Mouse (Mus musculus) liver, adult 2 months (tissue): Measurements from ENCODE around the gene Nfe2. TPM values are rescaled to one million over a fixed set of nuclear protein-coding genes. Genes with fewer than 3 reads are reported as not detected.
"Not testable (repeated sequence)": the region's sequence is repeated elsewhere in the genome, so short reads cannot be mapped to it uniquely, and the experiment has no call there.

Source experiments
- DNase-seq: peaks from one replicate; pipeline ENCODE4 v3.0.0-alpha.2; 2011; ENCODE audit warnings: low read depth, low spot score; ENCODE audit errors: extremely low read depth
- H3K27ac ChIP-seq: fragments of 200-500 bp; replicated peaks from 2 replicates; pipeline ENCODE4 v1.5.1; 2012; ENCODE audit warnings: low read depth, mild to moderate bottlenecking, control low read depth, inconsistent platforms, low read length; ENCODE audit not compliant: insufficient read depth
- H3K27me3 ChIP-seq: fragments of 200-500 bp; 2 replicates; pipeline ENCODE4 v1.6.1; 2012; ENCODE audit warnings: mild to moderate bottlenecking, moderate library complexity, low read length, inconsistent platforms; ENCODE audit not compliant: control insufficient read depth, insufficient read depth
- H3K36me3 ChIP-seq: fragments of 200-500 bp; 2 replicates; pipeline ENCODE4 v1.6.1; 2012; ENCODE audit warnings: low read length, inconsistent platforms; ENCODE audit not compliant: control insufficient read depth, insufficient read depth
- H3K4me1 ChIP-seq: fragments of 200-500 bp; 2 replicates; pipeline ENCODE4 v1.6.1; 2011; ENCODE audit warnings: low read length; ENCODE audit not compliant: control insufficient read depth, insufficient read depth
- H3K4me3 ChIP-seq: fragments of 200-500 bp; 2 replicates; pipeline ENCODE4 v1.5.1; 2011; ENCODE audit warnings: low read depth, mild to moderate bottlenecking, control low read depth, low read length, moderate library complexity; ENCODE audit not compliant: insufficient read depth
- H3K79me2 ChIP-seq: fragments of 200-500 bp; 2 replicates; pipeline ENCODE4 v1.6.1; 2012; ENCODE audit warnings: inconsistent platforms, mild to moderate bottlenecking, low read length, moderate library complexity; ENCODE audit not compliant: control insufficient read depth, insufficient read depth
- H3K9ac ChIP-seq: fragments of 200-500 bp; 2 replicates; pipeline ENCODE4 v1.6.1; 2012; ENCODE audit warnings: low read depth, mild to moderate bottlenecking, control low read depth, inconsistent platforms, low read length
- CTCF ChIP-seq: fragments of 200-500 bp; IDR thresholded peaks from 2 replicates; pipeline ENCODE4 v1.5.1; 2011; ENCODE audit warnings: low read depth, low read length, control low read depth
- POLR2A ChIP-seq: fragments of 200-500 bp; IDR thresholded peaks from 2 replicates; pipeline ENCODE4 v1.6.1; 2011; ENCODE audit warnings: low read length, control low read depth; ENCODE audit not compliant: insufficient read depth; ENCODE audit errors: extremely low read depth
- WGBS: fragments of 180-500 bp; shearing (Covaris S2); methylation state at CpG from one replicate; pipeline ENCODE4 v1.1.7; 2018; 5-methylcytosine and 5-hydroxymethylcytosine counted together
- polyA plus RNA-seq: library from polyadenylated mRNA; depleted of rRNA; stranded (reverse); fragments of >200 nt; gene quantifications from 2 replicates; pipeline ENCODE4 v1.2.3, GENCODE M21; 2012
- total RNA-seq: library from RNA; depleted of rRNA; stranded (reverse); fragments of >200 nt; gene quantifications from 2 replicates; pipeline ENCODE4 v1.2.3, GENCODE M21; 2014

The Nfe2 gene
- total and polyA plus RNA-seq, 2 experiments: 0.74 to 4.9 TPM

DNA sequence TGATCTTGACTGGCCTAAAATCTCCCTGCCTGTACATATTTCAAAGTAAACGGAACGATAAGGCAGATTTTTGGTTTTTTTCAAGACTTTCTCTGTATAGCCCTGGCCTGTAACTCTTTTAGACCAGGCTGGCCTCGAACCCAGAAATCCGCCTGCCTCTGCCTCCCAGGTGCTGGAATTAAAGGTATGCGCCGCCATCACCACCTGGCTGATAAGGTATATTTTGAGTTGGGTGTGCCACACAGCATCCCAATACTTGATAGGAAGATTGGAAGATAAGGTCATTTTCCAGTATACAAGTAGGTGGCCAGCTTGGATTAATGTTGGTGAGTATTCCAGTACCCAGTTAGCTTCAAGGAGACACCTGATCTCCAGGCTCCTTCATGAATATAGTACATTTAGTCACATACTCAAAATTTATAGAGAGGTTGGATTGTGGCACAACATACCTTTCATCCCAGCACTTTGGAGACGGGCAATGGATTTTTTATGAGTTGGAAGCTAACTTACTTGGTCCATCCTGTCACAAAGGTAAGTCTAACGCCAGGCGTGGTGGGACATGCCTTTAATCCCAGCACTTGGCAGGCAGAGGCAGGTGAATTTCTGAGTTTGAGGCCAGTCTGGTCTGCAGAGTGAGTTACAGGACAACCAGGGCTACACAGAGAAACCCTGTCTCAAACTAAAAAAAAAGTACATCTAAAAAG is 11.0 kb downstream of the Nfe2 start:
- no peak overlapping the region for H3K9ac ChIP-seq
- no peak overlapping the region for H3K27ac ChIP-seq
- no peak overlapping the region for H3K4me3 ChIP-seq
- no peak for DNase-seq
- peaks cover 10% of the 10 kb centered on the region; the same call in 1 of the 2 replicates for H3K4me1 ChIP-seq
- WGBS: 91% methylated on average over 9 of the region's 9 CpGs
- H3K36me3 ChIP-seq: peaks cover 51% of the 10 kb centered on the region
- H3K79me2 ChIP-seq: no peaks in the 10 kb centered on the region; the same call in 1 of the 2 replicates
- no peaks in the 10 kb centered on the region for H3K27me3 ChIP-seq
- TF ChIP-seq CTCF: no peak
- no peak for TF ChIP-seq POLR2A

DNA sequence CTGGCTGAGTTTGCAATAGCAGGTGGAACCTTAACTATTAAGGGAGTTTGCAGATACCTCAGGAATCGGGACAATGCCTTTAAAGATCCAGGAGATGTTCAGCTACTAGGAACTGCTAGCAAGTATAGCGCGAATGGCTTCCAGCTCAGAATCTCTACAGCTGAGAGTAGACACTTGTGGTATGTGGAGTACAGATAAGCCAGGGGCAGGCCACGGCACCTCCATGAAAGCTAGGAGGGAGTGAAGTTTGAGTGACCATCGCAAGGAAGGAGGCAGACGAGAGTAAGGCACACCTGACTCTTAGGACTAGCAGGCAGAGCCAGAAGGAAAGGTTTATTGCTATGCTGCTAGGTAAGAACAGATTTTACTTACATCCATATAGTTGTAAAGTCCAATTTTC is 12.6 kb downstream of the Nfe2 start:
- H3K27ac ChIP-seq: no peak overlapping the region
- DNase-seq: no peak
- no peak overlapping the region for H3K4me3 ChIP-seq
- no peak for TF ChIP-seq POLR2A
- TF ChIP-seq CTCF: no peak
- no peak overlapping the region for H3K9ac ChIP-seq
- WGBS: 90% methylated on average over 6 of the region's 6 CpGs
- no peaks in the 10 kb centered on the region for H3K27me3 ChIP-seq
- H3K79me2 ChIP-seq: no peaks in the 10 kb centered on the region; the same call in 1 of the 2 replicates
- H3K4me1 ChIP-seq: peaks cover 11% of the 10 kb centered on the region; the same call in 1 of the 2 replicates
- peaks cover 61% of the 10 kb centered on the region for H3K36me3 ChIP-seq

DNA sequence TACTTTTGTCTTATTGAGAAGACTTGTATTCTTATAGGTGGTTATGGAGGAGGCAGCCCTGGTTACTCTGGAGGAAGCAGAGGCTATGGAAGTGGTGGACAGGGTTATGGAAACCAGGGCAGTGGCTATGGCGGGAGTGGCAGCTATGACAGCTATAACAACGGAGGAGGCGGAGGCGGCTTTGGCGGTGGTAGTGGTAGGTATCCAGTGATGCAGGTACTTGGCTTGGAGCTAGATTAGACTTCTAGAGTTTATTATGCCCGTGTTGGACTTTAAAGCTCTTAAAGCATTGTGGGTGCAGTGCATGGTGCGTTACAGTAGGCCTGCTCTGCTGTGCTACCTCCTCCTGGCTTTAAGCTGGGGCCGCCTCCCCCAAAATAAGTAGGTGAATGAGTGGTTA is 15.3 kb downstream of the Nfe2 start:
- Histone ChIP-seq H3K4me3 (no peak overlapping the region), H3K27ac (no peak overlapping the region), H3K27me3 (no peaks in the 10 kb centered on the region), H3K36me3 (peaks cover 57% of the 10 kb centered on the region), H3K4me1 (peaks cover 9% of the 10 kb centered on the region; the same call in 1 of the 2 replicates), H3K79me2 (no peaks in the 10 kb centered on the region; the same call in 1 of the 2 replicates), H3K9ac (no peak overlapping the region)
- WGBS: 64% methylated on average over 8 of the region's 8 CpGs
- no peak for DNase-seq
- no peak for TF ChIP-seq POLR2A
- no peak for TF ChIP-seq CTCF

- Histone ChIP-seq H3K27ac (peak overlapping the region; percentile 85), H3K9ac (peak overlapping the region; percentile 76), H3K36me3 (peaks cover 42% of the 10 kb centered on the region), H3K4me3 (peak overlapping the region; percentile 66)
- H3K4me1 ChIP-seq, H3K27me3 ChIP-seq, DNase-seq, H3K79me2 ChIP-seq: not testable (repeated sequence)
- WGBS: 8% methylated on average over 12 of the region's 12 CpGs
These were observed 16.9 kb downstream of the Nfe2 start for GRCm38 (mm10) chr15:103241071-103242018.

GRCm38 (mm10) chr15:103240160-103241028 is 17.8 kb downstream of the Nfe2 start, which contains the start of gene Hnrnpa1:
TSS of gene Hnrnpa1 (plus strand) at chr15:103240432.
- H3K79me2 ChIP-seq: no peaks in the 10 kb centered on the region; the same call in 1 of the 2 replicates
- peaks cover 34% of the 10 kb centered on the region for H3K36me3 ChIP-seq
- TF ChIP-seq POLR2A: peak; percentile 87
- no peak for TF ChIP-seq CTCF
- peak; percentile 98 for DNase-seq
- H3K27ac ChIP-seq: peak within 1 kb of the TSS; percentile 85
- under 1% methylated on average over 47 of the region's 47 CpGs for WGBS
- peak within 1 kb of the TSS; percentile 76 for H3K9ac ChIP-seq
- peaks cover 9% of the 10 kb centered on the region; the same call in 1 of the 2 replicates for H3K4me1 ChIP-seq
- peak within 1 kb of the TSS; percentile 72 for H3K4me3 ChIP-seq
- H3K27me3 ChIP-seq: no peaks in the 10 kb centered on the region
